Mouse (Mus musculus) small intestine, adult 2 months (tissue): ENCODE data around the gene Sult6b2. TPM values are rescaled to one million over a fixed set of nuclear protein-coding genes. Genes with fewer than 3 reads are reported as not detected.
A peak's percentile ranks its signal among the peaks of the same experiment; 100 is the strongest.

Experiments
- H3K27ac ChIP-seq: fragments of 200-500 bp; 2 replicates; pipeline ENCODE4 v1.5.1; 2012; ENCODE audit warnings: low read depth, low read length, control low read depth, inconsistent platforms; ENCODE audit not compliant: insufficient read depth
- H3K27me3 ChIP-seq: fragments of 200-500 bp; 2 replicates; pipeline ENCODE4 v1.6.1; 2012; ENCODE audit warnings: mild to moderate bottlenecking, moderate library complexity, low read length, inconsistent platforms; ENCODE audit not compliant: control insufficient read depth, insufficient read depth
- H3K36me3 ChIP-seq: fragments of 200-500 bp; 2 replicates; pipeline ENCODE4 v1.6.1; 2012; ENCODE audit warnings: mild to moderate bottlenecking, low read length, control low read depth, inconsistent platforms; ENCODE audit not compliant: control insufficient read depth, insufficient read depth
- H3K4me1 ChIP-seq: fragments of 200-500 bp; 2 replicates; pipeline ENCODE4 v1.6.1; 2012; ENCODE audit warnings: low read length, inconsistent platforms, mixed read lengths; ENCODE audit not compliant: control insufficient read depth, insufficient read depth, insufficient read length
- H3K4me3 ChIP-seq: fragments of 200-500 bp; 2 replicates; pipeline ENCODE4 v1.5.1; 2012; ENCODE audit warnings: low read depth, mild to moderate bottlenecking, control low read depth, inconsistent platforms, low read length, moderate library complexity
- CTCF ChIP-seq: fragments of 200-500 bp; IDR thresholded peaks from 2 replicates; pipeline ENCODE4 v1.5.1; 2012; ENCODE audit warnings: low read depth, mild to moderate bottlenecking, control low read depth, inconsistent platforms, low read length, moderate library complexity, mixed read lengths; ENCODE audit not compliant: insufficient replicate concordance, insufficient read length; ENCODE audit errors: extremely low read depth
- POLR2A ChIP-seq: fragments of 200-500 bp; IDR thresholded peaks from 2 replicates; pipeline ENCODE4 v1.6.1; 2012; ENCODE audit warnings: low read depth, mild to moderate bottlenecking, control low read depth, inconsistent platforms, low read length, moderate library complexity
- WGBS: fragments of 180-500 bp; shearing (Covaris S2); methylation state at CpG from one replicate; pipeline ENCODE4 v1.1.7; 2018; 5-methylcytosine and 5-hydroxymethylcytosine counted together
- polyA plus RNA-seq: library from polyadenylated mRNA; depleted of rRNA; stranded (reverse); fragments of >200 nt; gene quantifications from 2 replicates; pipeline ENCODE4 v1.2.3, GENCODE M21; 2012; rRNA removed

Sult6b2 gene
- 0.20 and 68.1 TPM in 2 replicates for polyA plus RNA-seq

DNA sequence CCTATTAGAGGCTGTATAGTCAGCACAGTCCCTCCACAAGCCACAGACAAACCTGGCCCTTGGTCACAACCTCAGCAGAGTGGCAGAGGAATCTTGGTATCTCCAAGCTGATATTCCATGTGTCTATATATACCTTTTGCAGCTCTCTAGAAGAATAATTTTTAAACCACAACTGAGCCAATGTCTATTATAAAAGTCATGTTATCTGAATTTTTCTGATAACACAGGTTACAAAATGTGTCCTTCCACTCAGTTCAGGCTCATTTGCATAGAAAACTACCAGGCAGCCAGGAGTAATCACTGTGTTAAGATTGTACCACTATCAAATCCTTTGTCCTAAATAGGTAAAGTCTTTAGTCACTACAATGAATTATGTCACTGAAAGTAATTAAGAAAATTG lies at the start of gene Sult6b2:
Gene Sult6b2 (minus strand): TSS at position 101 of the 400 bp plus-strand sequence.
- TF ChIP-seq POLR2A, result no peak
- TF ChIP-seq CTCF, result no peak
- no peaks in the 10 kb centered on the region for H3K27me3 ChIP-seq
- peak within 1 kb of the TSS; percentile 2; the same call in 1 of the 2 replicates for H3K27ac ChIP-seq
- no peak within 1 kb of the TSS for H3K4me3 ChIP-seq
- H3K36me3 ChIP-seq, result no peaks in the 10 kb centered on the region
- peaks cover 16% of the 10 kb centered on the region for H3K4me1 ChIP-seq

DNA sequence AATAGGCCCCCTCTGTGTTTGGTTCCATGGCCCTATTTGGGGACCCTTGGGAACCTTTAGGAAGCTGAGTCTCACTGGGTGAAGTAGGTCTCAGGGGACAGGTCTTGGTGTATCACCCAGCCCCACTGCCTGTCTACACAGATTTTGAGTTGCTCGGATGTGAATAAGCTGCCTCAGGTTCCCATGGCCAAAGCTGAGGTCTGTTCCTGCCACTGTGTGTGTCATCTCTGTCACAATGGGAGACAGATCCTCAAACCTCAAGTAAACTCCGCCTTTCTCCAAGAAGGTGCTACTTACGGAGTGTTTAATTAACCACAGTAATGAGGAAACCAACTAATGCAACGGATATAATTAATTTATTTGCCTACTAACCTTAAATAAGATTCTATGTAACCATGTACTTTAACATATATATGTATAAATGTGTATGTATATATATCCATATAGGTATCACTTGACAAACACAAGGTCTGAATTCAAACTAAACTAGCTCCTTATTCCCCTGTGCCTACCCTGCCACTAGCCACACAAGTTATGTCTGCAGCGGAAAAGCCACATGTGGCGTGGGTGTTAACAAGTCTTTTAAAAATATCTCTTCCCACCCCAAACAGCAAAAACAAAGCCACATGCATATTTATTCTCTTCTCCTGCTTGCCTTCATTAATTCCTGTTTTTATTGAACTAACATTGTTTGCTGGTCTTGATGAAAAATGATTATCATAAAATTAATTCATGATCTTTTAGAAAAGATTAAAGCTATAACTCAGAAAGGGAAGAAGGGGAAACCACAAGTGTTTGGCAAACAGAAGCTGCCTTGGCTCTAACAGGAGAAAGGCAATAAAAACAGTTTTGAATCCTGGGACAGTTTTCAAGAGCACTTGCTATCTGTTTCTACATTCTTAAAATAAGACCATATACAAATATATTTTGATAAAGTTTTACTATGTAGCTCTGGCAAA lies 48.4 kb upstream of the Sult6b2 start:
- WGBS, result 73% methylated on average over 6 of the region's 6 CpGs
- Histone ChIP-seq H3K4me3 (no peak overlapping the region), H3K27ac (no peak overlapping the region), H3K4me1 (no peaks in the 10 kb centered on the region), H3K36me3 (no peaks in the 10 kb centered on the region), H3K27me3 (no peaks in the 10 kb centered on the region)
- TF ChIP-seq POLR2A, result no peak
- TF ChIP-seq CTCF, result no peak

DNA sequence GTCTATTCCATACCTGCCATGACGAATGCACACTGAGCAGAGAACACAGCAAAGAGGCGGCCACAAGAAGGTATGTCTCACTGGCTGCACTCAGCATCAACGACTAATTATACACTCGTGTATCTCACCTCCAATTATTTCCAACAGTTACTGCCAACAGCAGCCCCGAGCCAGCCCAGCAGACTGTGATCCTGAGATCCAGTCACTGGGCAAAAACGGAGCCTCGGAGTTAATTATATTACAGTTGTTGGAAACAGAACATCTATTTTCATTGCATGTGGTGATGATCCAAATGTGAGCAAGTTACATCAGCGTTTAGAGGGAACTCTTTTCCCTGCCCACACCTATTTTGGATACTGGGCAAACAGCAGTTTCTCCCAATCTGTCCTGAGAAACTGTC lies 46.1 kb upstream of the Sult6b2 start:
- Histone ChIP-seq H3K36me3 (no peaks in the 10 kb centered on the region), H3K27ac (no peak overlapping the region), H3K27me3 (no peaks in the 10 kb centered on the region), H3K4me3 (no peak overlapping the region), H3K4me1 (no peaks in the 10 kb centered on the region)
- TF ChIP-seq CTCF, result no peak
- TF ChIP-seq POLR2A, result no peak
- WGBS, result 81% methylated on average over 8 of the region's 8 CpGs

DNA sequence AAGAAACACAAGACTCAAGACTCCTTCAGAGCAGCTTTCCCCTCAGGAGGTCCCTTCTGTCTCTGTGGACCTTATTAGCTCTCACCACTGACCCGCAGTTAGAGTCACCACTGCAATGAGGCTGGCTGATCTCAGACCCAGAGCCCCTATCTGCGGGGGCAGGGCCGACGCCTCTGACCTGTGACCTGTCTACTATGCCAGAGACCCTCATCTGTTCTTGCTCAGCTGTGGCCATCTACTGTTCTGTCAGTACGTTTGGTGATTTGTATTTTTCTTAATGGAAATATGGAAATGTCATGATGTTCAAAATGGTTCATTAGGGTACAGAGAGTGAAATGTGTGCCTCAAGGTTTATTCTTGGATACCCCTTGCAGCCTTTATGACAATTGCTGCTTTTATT lies 45.0 kb upstream of the Sult6b2 start:
- Histone ChIP-seq H3K27ac (no peak overlapping the region), H3K4me1 (no peaks in the 10 kb centered on the region), H3K36me3 (no peaks in the 10 kb centered on the region), H3K4me3 (no peak overlapping the region), H3K27me3 (no peaks in the 10 kb centered on the region)
- TF ChIP-seq CTCF (no peak), POLR2A (no peak)
- WGBS, result 71% methylated on average over 5 of the region's 5 CpGs

DNA sequence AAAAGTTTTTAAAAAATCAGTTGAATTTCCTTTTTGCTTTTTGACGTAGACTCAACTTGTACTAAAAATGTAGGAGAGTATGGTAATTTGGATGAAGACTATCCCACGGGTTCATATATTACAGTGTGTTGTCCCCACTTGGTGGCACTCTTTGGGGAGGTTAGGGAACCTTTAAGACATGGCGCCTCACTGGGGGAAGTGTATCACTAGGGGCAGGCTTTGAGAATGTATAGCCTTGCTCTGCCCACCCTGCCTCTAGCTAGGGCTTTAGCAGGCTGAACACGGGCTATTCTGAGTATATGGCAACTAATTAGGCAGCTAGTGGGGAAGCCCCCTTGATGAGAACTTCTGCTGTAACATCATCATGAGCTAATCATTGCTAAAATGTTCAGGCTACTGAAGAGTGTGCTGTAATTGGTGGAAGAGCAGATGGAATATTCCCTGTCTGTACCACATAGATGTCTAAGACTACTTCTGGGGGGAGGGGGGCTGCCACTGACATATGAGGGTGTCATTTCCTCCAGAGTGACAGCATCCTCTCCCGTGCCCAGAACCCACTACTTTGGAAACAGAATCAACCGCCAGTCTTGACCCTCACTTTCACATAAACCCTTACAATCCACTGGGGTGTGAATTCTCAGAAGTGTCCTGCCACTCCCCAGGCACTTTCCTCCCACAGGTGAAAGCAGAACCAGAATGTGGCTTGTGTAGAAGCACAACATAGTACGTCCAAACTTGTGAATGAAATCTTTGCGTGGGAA lies 43.8 kb upstream of the Sult6b2 start:
- Histone ChIP-seq H3K27me3 (no peaks in the 10 kb centered on the region), H3K27ac (no peak overlapping the region), H3K4me3 (no peak overlapping the region), H3K36me3 (no peaks in the 10 kb centered on the region), H3K4me1 (no peaks in the 10 kb centered on the region)
- no peak for TF ChIP-seq POLR2A
- TF ChIP-seq CTCF, result no peak
- WGBS, result 82% methylated on average over 8 of the region's 8 CpGs

DNA sequence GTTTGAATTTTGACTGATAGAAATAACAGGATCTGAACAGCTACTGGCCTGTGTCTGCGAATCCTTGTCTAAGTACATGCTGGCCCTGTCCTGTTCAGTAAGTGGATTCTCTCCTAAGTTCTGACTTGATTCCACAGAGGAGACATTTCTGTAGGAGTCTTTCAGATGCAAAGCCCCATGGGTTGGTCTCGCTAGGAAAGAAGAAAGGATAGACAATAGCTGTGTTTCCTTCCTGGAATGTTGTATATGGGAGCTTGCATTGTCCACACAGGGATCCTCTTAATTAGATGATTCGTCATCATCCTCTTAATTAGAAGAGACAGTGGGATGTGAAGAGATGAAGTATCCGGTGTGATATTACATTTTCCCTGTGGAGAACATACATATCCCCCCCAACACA lies 42.6 kb upstream of the Sult6b2 start:
- Histone ChIP-seq H3K27me3 (no peaks in the 10 kb centered on the region), H3K4me1 (no peaks in the 10 kb centered on the region), H3K4me3 (no peak overlapping the region), H3K27ac (no peak overlapping the region), H3K36me3 (no peaks in the 10 kb centered on the region)
- TF ChIP-seq POLR2A (no peak), CTCF (no peak)
- 85% methylated on average over 4 of the region's 4 CpGs for WGBS

DNA sequence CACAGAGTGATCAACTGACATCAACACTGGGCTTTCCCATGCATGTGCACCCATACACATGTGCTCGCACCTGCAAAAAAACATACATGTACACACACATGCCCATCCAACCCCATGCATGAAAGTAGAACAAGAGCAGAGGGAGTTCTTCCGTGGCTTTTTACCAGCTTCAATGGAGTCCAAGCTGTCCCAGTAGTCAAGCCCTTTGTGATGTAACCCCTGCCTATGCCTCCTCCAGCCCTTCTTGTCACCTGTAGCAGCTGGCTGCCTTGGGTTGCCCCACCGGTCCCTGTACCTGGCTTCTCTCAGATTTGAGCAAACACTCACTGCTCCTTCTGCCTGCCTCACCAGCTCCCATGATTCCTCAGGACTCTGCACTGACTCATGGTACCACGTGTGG lies 40.8 kb upstream of the Sult6b2 start:
- no peaks in the 10 kb centered on the region for H3K27me3 ChIP-seq
- H3K4me1 ChIP-seq, result no peaks in the 10 kb centered on the region
- TF ChIP-seq CTCF, result no peak
- TF ChIP-seq POLR2A, result no peak
- WGBS, result 75% methylated on average over 4 of the region's 4 CpGs
- no peak overlapping the region for H3K27ac ChIP-seq
- no peak overlapping the region for H3K4me3 ChIP-seq
- H3K36me3 ChIP-seq, result no peaks in the 10 kb centered on the region
